Mouse (Mus musculus): ENCODE measurements around the gene Pth.
A peak's percentile ranks its signal among the peaks of the same experiment; 100 is the strongest.

Gene Pth

GRCm38 (mm10) chr7:113388470-113388869 is at the start of gene Pth:
TSS of gene Pth (minus strand) at chr7:113388570.
- DNase-seq = no peak

- DNase-seq = no peak
Observed at GRCm38 (mm10) chr7:113436312-113436711, 47.9 kb upstream of the Pth start.

- no peak for DNase-seq
Observed at GRCm38 (mm10) chr7:113434286-113434685, 45.9 kb upstream of the Pth start.

- DNase-seq = no peak
Observed at GRCm38 (mm10) chr7:113433451-113433850, 45.1 kb upstream of the Pth start.

GRCm38 (mm10) chr7:113432891-113433290 is 44.5 kb upstream of the Pth start:
- no peak for DNase-seq

GRCm38 (mm10) chr7:113420771-113421170 is 32.4 kb upstream of the Pth start:
- DNase-seq = no peak

GRCm38 (mm10) chr7:113419070-113419782 is 30.9 kb upstream of the Pth start:
- no peak for DNase-seq

GRCm38 (mm10) chr7:113416536-113416935 is 28.2 kb upstream of the Pth start:
- DNase-seq = no peak

- DNase-seq = no peak
Observed at GRCm38 (mm10) chr7:113415256-113415655, 26.9 kb upstream of the Pth start.

GRCm38 (mm10) chr7:113408712-113409111 is 20.3 kb upstream of the Pth start:
- no peak for DNase-seq

GRCm38 (mm10) chr7:113398083-113398482 is 9.7 kb upstream of the Pth start:
- DNase-seq = no peak

GRCm38 (mm10) chr7:113396661-113397060 is 8.3 kb upstream of the Pth start:
- DNase-seq = no peak

GRCm38 (mm10) chr7:113391619-113392018 is 3.2 kb upstream of the Pth start:
- no peak for DNase-seq

- peak; percentile 28 for DNase-seq
Observed at GRCm38 (mm10) chr7:113377875-113378658, 10.3 kb downstream of the Pth start.

GRCm38 (mm10) chr7:113372682-113373081 is 15.7 kb downstream of the Pth start:
- no peak for DNase-seq

GRCm38 (mm10) chr7:113369620-113370340 is 18.6 kb downstream of the Pth start:
- peak; percentile 77 for DNase-seq

GRCm38 (mm10) chr7:113368746-113369619 is 19.4 kb downstream of the Pth start, which contains the start of gene Btbd10:
TSS of gene Btbd10 (minus strand) at chr7:113369392.
- DNase-seq = peak; percentile 96

- no peak for DNase-seq
Observed at GRCm38 (mm10) chr7:113367440-113367839, 20.9 kb downstream of the Pth start.

- DNase-seq = no peak
Observed at GRCm38 (mm10) chr7:113349089-113349488, 39.3 kb downstream of the Pth start.

- DNase-seq = no peak
Observed at GRCm38 (mm10) chr7:113347694-113348093, 40.7 kb downstream of the Pth start.

GRCm38 (mm10) chr7:113347271-113347670 is 41.1 kb downstream of the Pth start:
- DNase-seq = peak; percentile 74

Measured in right cerebral cortex, postnatal 25 days (tissue).